Mouse (Mus musculus): Measurements from ENCODE around the gene Acyp2. TPM values are rescaled to one million over a fixed set of nuclear protein-coding genes. Genes with fewer than 3 reads are reported as not detected.

The Acyp2 gene
- polyA plus RNA-seq, 1 experiment: 1.9 TPM

- H3K36me3 ChIP-seq (ENCODE audit: control insufficient read depth, insufficient read depth, low read length, poor library complexity, severe bottlenecking): no peaks in the 10 kb centered on the region
- H3K27me3 ChIP-seq (ENCODE audit: control insufficient read depth, insufficient read depth, low read length, poor library complexity, severe bottlenecking): no peaks in the 10 kb centered on the region
- H3K4me1 ChIP-seq (ENCODE audit: control insufficient read depth, insufficient read depth, low read length): no peaks in the 10 kb centered on the region
- TF ChIP-seq EP300 (IDR thresholded peaks at IDR 0.05; ENCODE audit: insufficient read depth, low read depth, low read length) (no peak), CTCF (IDR thresholded peaks at IDR 0.05; ENCODE audit: low read depth, low read length) (no peak), POLR2A (IDR thresholded peaks at IDR 0.05; ENCODE audit: insufficient read depth, low read length) (no peak)
- H3K9ac ChIP-seq (ENCODE audit: low read depth, poor library complexity, severe bottlenecking): no peak overlapping the region
- H3K4me3 ChIP-seq (ENCODE audit: low read depth, low read length): no peak overlapping the region
- no peaks in the 10 kb centered on the region for H3K9me3 ChIP-seq (replicated peaks; ENCODE audit: control insufficient read depth, insufficient read depth, low read length, poor library complexity, severe bottlenecking)
- no peak overlapping the region for H3K27ac ChIP-seq (ENCODE audit: insufficient read depth, low read length)
These were observed 31.2 kb downstream of the Acyp2 start for GRCm38 (mm10) chr11:30618235-30618634.

DNA sequence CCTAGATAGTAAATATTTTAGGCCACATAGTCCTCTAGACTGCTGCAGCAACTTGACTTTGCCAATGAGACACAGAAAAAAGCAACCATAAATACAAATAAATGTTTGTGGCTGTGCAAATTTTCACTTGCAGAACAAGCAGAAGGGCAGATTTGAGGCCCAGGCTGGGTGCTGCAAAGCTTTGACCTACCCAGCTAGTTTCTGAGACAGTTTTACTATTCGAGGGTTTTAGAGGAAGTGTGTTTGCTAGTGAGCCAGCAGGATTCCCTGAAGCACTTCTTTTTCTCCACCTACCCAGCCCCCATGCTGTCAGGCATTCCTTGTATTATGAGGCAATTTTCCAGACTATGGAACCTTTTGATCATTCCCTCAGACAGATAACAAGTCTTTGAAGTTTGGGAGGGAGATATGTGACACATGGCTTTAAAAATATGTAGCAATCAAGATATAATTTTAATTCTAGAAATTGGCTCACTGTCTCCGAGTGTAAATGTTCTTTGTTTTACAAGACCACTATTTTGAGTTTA, 31.8 kb downstream of the Acyp2 start:
- H3K27ac ChIP-seq (ENCODE audit: insufficient read depth, low read length): no peak overlapping the region; the same call in 1 of the 2 replicates
- H3K27me3 ChIP-seq (ENCODE audit: control insufficient read depth, insufficient read depth, low read length, poor library complexity, severe bottlenecking): no peaks in the 10 kb centered on the region
- no peak overlapping the region for H3K9ac ChIP-seq (ENCODE audit: low read depth, poor library complexity, severe bottlenecking)
- no peak for TF ChIP-seq EP300 (IDR thresholded peaks at IDR 0.05; ENCODE audit: insufficient read depth, low read depth, low read length)
- no peak for TF ChIP-seq CTCF (IDR thresholded peaks at IDR 0.05; ENCODE audit: low read depth, low read length)
- TF ChIP-seq POLR2A (IDR thresholded peaks at IDR 0.05; ENCODE audit: insufficient read depth, low read length): no peak
- H3K9me3 ChIP-seq (replicated peaks; ENCODE audit: control insufficient read depth, insufficient read depth, low read length, poor library complexity, severe bottlenecking): no peaks in the 10 kb centered on the region
- H3K4me1 ChIP-seq (ENCODE audit: control insufficient read depth, insufficient read depth, low read length): no peaks in the 10 kb centered on the region
- no peak overlapping the region for H3K4me3 ChIP-seq (ENCODE audit: low read depth, low read length)
- H3K36me3 ChIP-seq (ENCODE audit: control insufficient read depth, insufficient read depth, low read length, poor library complexity, severe bottlenecking): no peaks in the 10 kb centered on the region

- no peak overlapping the region for H3K9ac ChIP-seq (ENCODE audit: low read depth, poor library complexity, severe bottlenecking)
- no peak overlapping the region for H3K27ac ChIP-seq (ENCODE audit: insufficient read depth, low read length)
- no peak for TF ChIP-seq EP300 (IDR thresholded peaks at IDR 0.05; ENCODE audit: insufficient read depth, low read depth, low read length)
- TF ChIP-seq POLR2A (IDR thresholded peaks at IDR 0.05; ENCODE audit: insufficient read depth, low read length): no peak
- TF ChIP-seq CTCF (IDR thresholded peaks at IDR 0.05; ENCODE audit: low read depth, low read length): no peak
- H3K36me3 ChIP-seq (ENCODE audit: control insufficient read depth, insufficient read depth, low read length, poor library complexity, severe bottlenecking): no peaks in the 10 kb centered on the region
- H3K27me3 ChIP-seq (ENCODE audit: control insufficient read depth, insufficient read depth, low read length, poor library complexity, severe bottlenecking): no peaks in the 10 kb centered on the region
- H3K4me1 ChIP-seq (ENCODE audit: control insufficient read depth, insufficient read depth, low read length): no peaks in the 10 kb centered on the region
- H3K9me3 ChIP-seq (replicated peaks; ENCODE audit: control insufficient read depth, insufficient read depth, low read length, poor library complexity, severe bottlenecking): no peaks in the 10 kb centered on the region
- no peak overlapping the region for H3K4me3 ChIP-seq (ENCODE audit: low read depth, low read length)
These were observed 33.4 kb downstream of the Acyp2 start for GRCm38 (mm10) chr11:30615977-30616376.

- Histone ChIP-seq H3K9me3 (replicated peaks; ENCODE audit: control insufficient read depth, insufficient read depth, low read length, poor library complexity, severe bottlenecking) (no peaks in the 10 kb centered on the region), H3K4me3 (ENCODE audit: low read depth, low read length) (no peak overlapping the region), H3K4me1 (ENCODE audit: control insufficient read depth, insufficient read depth, low read length) (no peaks in the 10 kb centered on the region), H3K27ac (ENCODE audit: insufficient read depth, low read length) (no peak overlapping the region), H3K9ac (ENCODE audit: low read depth, poor library complexity, severe bottlenecking) (no peak overlapping the region), H3K36me3 (ENCODE audit: control insufficient read depth, insufficient read depth, low read length, poor library complexity, severe bottlenecking) (no peaks in the 10 kb centered on the region), H3K27me3 (ENCODE audit: control insufficient read depth, insufficient read depth, low read length, poor library complexity, severe bottlenecking) (no peaks in the 10 kb centered on the region)
- TF ChIP-seq EP300 (IDR thresholded peaks at IDR 0.05; ENCODE audit: insufficient read depth, low read depth, low read length): no peak
- TF ChIP-seq CTCF (IDR thresholded peaks at IDR 0.05; ENCODE audit: low read depth, low read length): no peak
- TF ChIP-seq POLR2A (IDR thresholded peaks at IDR 0.05; ENCODE audit: insufficient read depth, low read length): no peak
These were observed 35.4 kb downstream of the Acyp2 start for GRCm38 (mm10) chr11:30613916-30614546.

- H3K9me3 ChIP-seq (replicated peaks; ENCODE audit: control insufficient read depth, insufficient read depth, low read length, poor library complexity, severe bottlenecking): no peaks in the 10 kb centered on the region
- no peaks in the 10 kb centered on the region for H3K27me3 ChIP-seq (ENCODE audit: control insufficient read depth, insufficient read depth, low read length, poor library complexity, severe bottlenecking)
- H3K4me1 ChIP-seq (ENCODE audit: control insufficient read depth, insufficient read depth, low read length): no peaks in the 10 kb centered on the region
- no peak overlapping the region for H3K4me3 ChIP-seq (ENCODE audit: low read depth, low read length)
- no peak overlapping the region for H3K27ac ChIP-seq (ENCODE audit: insufficient read depth, low read length)
- H3K36me3 ChIP-seq (ENCODE audit: control insufficient read depth, insufficient read depth, low read length, poor library complexity, severe bottlenecking): no peaks in the 10 kb centered on the region
- TF ChIP-seq POLR2A (IDR thresholded peaks at IDR 0.05; ENCODE audit: insufficient read depth, low read length) (no peak), EP300 (IDR thresholded peaks at IDR 0.05; ENCODE audit: insufficient read depth, low read depth, low read length) (no peak), CTCF (IDR thresholded peaks at IDR 0.05; ENCODE audit: low read depth, low read length) (no peak)
- no peak overlapping the region for H3K9ac ChIP-seq (ENCODE audit: low read depth, poor library complexity, severe bottlenecking)
These were observed 36.7 kb downstream of the Acyp2 start for GRCm38 (mm10) chr11:30612699-30613098.

DNA sequence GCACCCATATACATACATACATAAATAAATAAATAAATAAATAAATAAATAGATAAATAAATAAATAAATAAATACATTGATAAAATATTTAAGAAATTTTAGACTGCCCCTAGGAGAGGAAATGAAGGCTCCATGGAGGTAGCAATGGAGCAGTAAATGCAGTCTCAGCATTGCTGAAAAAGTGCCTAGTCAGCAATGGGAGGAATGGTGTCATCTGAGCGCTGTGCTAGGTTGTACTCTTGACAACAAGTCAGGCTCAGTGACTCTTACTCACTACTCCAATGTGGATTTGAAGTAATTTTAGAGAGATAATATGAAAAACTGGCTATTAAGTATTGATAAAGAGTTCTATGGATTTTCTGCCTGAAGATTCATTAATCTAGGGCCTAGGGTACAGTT, 40.1 kb downstream of the Acyp2 start:
- Histone ChIP-seq H3K4me3 (ENCODE audit: low read depth, low read length) (no peak overlapping the region), H3K27ac (ENCODE audit: insufficient read depth, low read length) (no peak overlapping the region)
- TF ChIP-seq EP300 (IDR thresholded peaks at IDR 0.05; ENCODE audit: insufficient read depth, low read depth, low read length) (no peak), POLR2A (IDR thresholded peaks at IDR 0.05; ENCODE audit: insufficient read depth, low read length) (no peak), CTCF (IDR thresholded peaks at IDR 0.05; ENCODE audit: low read depth, low read length) (no peak)

More for the DNA sequence above, 40.1 kb downstream of the Acyp2 start:
- no peaks in the 10 kb centered on the region for H3K9me3 ChIP-seq (replicated peaks; ENCODE audit: control insufficient read depth, insufficient read depth, low read length, poor library complexity, severe bottlenecking)
- no peaks in the 10 kb centered on the region for H3K4me1 ChIP-seq (ENCODE audit: control insufficient read depth, insufficient read depth, low read length)
- H3K36me3 ChIP-seq (ENCODE audit: control insufficient read depth, insufficient read depth, low read length, poor library complexity, severe bottlenecking): no peaks in the 10 kb centered on the region
- H3K9ac ChIP-seq (ENCODE audit: low read depth, poor library complexity, severe bottlenecking): no peak overlapping the region
- no peaks in the 10 kb centered on the region for H3K27me3 ChIP-seq (ENCODE audit: control insufficient read depth, insufficient read depth, low read length, poor library complexity, severe bottlenecking)
